Mouse (Mus musculus) retina, embryonic 14.5 days (tissue): ENCODE data around the gene Theg.

Experiments used
- DNase-seq: peaks from one replicate; pipeline ENCODE4 v3.0.0-alpha.2; 2015; ENCODE audit warnings: low spot score

The Theg gene

GRCm38 (mm10) chr10:79555238-79555724 is 31.9 kb downstream of the Theg start:
- no peak for DNase-seq

GRCm38 (mm10) chr10:79554330-79555237 is 32.5 kb downstream of the Theg start, which contains the start of gene Mier2:
Mier2 (minus strand) TSS chr10:79555199.
- DNase-seq = peak; percentile 78

- DNase-seq = no peak
These were observed 33.4 kb downstream of the Theg start for GRCm38 (mm10) chr10:79553691-79554090.

GRCm38 (mm10) chr10:79553176-79553575 is 34.0 kb downstream of the Theg start:
- no peak for DNase-seq

- DNase-seq = no peak
These were observed 34.6 kb downstream of the Theg start for GRCm38 (mm10) chr10:79552531-79552930.

- DNase-seq = no peak
These were observed 36.8 kb downstream of the Theg start for GRCm38 (mm10) chr10:79550366-79550765.

GRCm38 (mm10) chr10:79548971-79549723 is 38.0 kb downstream of the Theg start:
- DNase-seq = no peak

- DNase-seq = no peak
These were observed 38.6 kb downstream of the Theg start for GRCm38 (mm10) chr10:79548546-79548945.

GRCm38 (mm10) chr10:79547148-79547675 is 39.9 kb downstream of the Theg start:
- no peak for DNase-seq

- no peak for DNase-seq
These were observed 40.6 kb downstream of the Theg start for GRCm38 (mm10) chr10:79546483-79546882.

GRCm38 (mm10) chr10:79545891-79546290 is 41.2 kb downstream of the Theg start:
- no peak for DNase-seq

- no peak for DNase-seq
These were observed 42.5 kb downstream of the Theg start for GRCm38 (mm10) chr10:79544631-79545030.

GRCm38 (mm10) chr10:79543884-79544597 is 43.1 kb downstream of the Theg start:
- no peak for DNase-seq

GRCm38 (mm10) chr10:79542171-79542570 is 45.0 kb downstream of the Theg start:
- DNase-seq = no peak

GRCm38 (mm10) chr10:79541522-79541921 is 45.6 kb downstream of the Theg start:
- no peak for DNase-seq

GRCm38 (mm10) chr10:79540746-79541145 is 46.4 kb downstream of the Theg start:
- DNase-seq = no peak

- DNase-seq = no peak
These were observed 47.2 kb downstream of the Theg start for GRCm38 (mm10) chr10:79539701-79540495.

GRCm38 (mm10) chr10:79538873-79539272 is 48.3 kb downstream of the Theg start:
- DNase-seq = no peak

- no peak for DNase-seq
These were observed 48.8 kb downstream of the Theg start for GRCm38 (mm10) chr10:79538323-79538722.

GRCm38 (mm10) chr10:79537781-79538180 is 49.4 kb downstream of the Theg start:
- DNase-seq = no peak

- DNase-seq = no peak
These were observed 49.9 kb downstream of the Theg start for GRCm38 (mm10) chr10:79537271-79537670.
